Mouse (Mus musculus): ENCODE data around the gene Flad1. TPM values are rescaled to one million over a fixed set of nuclear protein-coding genes. Genes with fewer than 3 reads are reported as not detected.

Gene Flad1
- polyA plus RNA-seq, 1 experiment = 58.3 TPM

DNA sequence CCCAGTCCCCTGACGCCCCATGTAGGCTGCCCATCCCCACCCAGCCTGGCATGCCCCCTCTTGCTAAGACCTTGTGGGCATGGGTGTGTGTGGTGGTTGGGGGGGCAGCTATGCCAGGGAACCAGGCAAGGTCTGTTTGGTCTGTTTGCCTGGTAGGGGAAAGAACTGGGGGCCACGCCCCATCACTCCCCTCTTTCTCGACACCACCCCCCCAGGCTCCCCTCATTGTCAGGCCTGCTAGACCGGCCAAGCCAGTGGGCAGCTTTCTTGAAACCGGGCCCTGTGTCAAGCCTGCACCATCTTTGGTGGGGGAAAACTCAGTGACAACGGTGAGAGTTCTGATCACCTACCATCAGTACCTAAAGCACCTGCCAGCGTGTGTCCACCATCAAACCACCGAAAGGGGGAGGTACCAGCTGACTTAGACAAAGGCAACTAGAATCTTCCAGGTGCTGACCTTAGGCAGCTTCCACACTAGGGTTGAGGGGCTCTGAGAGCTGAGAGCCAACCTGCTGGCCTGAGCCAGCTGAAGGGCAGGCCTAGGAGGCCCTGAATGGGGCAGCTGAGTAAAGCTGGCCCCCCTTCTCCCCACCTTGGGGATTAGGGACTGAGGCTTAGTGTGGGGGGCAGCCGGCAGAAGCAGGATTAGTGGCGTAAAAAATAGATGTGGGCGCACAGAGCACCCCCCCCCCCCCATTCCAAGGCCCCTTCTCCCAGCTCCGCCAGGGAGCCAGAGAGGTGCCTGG is 27.2 kb downstream of the Flad1 start:
- no peak for TF ChIP-seq CTCF (IDR thresholded peaks at IDR 0.05; ENCODE audit: borderline replicate concordance, control insufficient read depth, extremely low read depth, insufficient read depth, low read length, poor library complexity)
- no peak for TF ChIP-seq POLR2A (IDR thresholded peaks at IDR 0.05; ENCODE audit: control insufficient read depth, extremely low read depth, insufficient read depth, low read length, poor library complexity)
- Histone ChIP-seq H3K4me1 (replicated peaks; ENCODE audit: control insufficient read depth, insufficient read depth, low read length) (peaks cover 57% of the 10 kb centered on the region), H3K27ac (ENCODE audit: control insufficient read depth, insufficient read depth, low read length) (no peak overlapping the region), H3K36me3 (ENCODE audit: control insufficient read depth, insufficient read depth, low read length) (no peaks in the 10 kb centered on the region), H3K27me3 (ENCODE audit: control insufficient read depth, insufficient read depth, low read length) (no peaks in the 10 kb centered on the region), H3K4me3 (ENCODE audit: control insufficient read depth, insufficient read depth, low read length) (0 out of 2 replicates have a peak overlapping the region, but pooled peaks have one; percentile 37)
- 85% methylated on average over 12 of the region's 12 CpGs for WGBS
- no peak for DNase-seq

DNA sequence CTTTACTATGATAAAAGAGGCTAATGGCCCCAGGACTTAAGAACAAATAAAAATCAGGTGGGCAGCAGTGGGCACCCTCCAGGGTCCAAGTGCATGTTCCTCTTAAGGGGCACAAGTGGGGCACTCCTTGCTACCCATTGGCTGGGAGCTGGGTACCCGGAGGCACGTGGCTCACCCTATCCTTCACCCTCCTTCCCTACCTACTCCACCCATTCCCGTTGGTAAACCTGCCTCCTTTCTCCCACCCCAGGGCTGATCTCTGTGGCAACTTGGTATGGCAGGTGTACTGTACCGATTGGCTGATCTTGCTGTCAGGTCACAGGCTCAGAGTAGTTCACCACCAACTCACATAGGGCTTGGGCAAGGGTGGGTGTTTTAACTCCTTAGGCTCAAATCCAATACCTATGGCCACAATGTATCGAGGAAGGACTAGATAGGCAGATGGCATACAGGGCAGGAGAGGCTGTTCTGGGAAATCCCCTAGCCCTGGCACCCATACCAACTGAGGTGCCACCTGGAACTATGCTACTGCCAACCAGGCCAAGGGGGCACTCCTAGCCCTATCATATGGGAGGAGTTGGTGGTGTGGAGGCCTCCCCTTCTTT is 27.9 kb downstream of the Flad1 start:
- H3K27ac ChIP-seq (ENCODE audit: control insufficient read depth, insufficient read depth, low read length) = no peak overlapping the region; the same call in 1 of the 2 replicates
- TF ChIP-seq CTCF (IDR thresholded peaks at IDR 0.05; ENCODE audit: borderline replicate concordance, control insufficient read depth, extremely low read depth, insufficient read depth, low read length, poor library complexity) (no peak), POLR2A (IDR thresholded peaks at IDR 0.05; ENCODE audit: control insufficient read depth, extremely low read depth, insufficient read depth, low read length, poor library complexity) (no peak)

DNA sequence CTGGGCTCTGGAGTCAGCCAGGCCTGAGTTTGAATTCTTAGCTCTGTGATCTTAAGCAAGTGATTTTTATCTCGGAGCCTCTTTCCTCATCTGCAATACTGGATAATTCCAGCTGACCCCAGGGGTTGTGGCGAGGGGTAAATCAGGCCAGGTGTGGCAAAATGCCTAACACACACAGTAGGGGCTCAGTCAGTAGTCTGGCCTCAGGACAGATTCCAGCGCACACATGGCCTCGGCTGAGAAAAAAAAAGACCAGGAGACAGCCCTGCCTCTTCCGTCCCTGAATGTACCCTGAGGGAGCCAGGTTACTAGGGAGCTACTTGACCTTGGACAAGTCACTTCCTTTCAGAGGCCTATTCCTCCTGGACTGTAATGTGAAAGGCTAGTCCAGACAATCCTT is 28.7 kb downstream of the Flad1 start:
- Histone ChIP-seq H3K27me3 (ENCODE audit: control insufficient read depth, insufficient read depth, low read length) (no peaks in the 10 kb centered on the region; the same call in 1 of the 2 replicates), H3K27ac (ENCODE audit: control insufficient read depth, insufficient read depth, low read length) (peak overlapping the region; percentile 60; the same call in 1 of the 2 replicates), H3K36me3 (ENCODE audit: control insufficient read depth, insufficient read depth, low read length) (no peaks in the 10 kb centered on the region), H3K4me1 (replicated peaks; ENCODE audit: control insufficient read depth, insufficient read depth, low read length) (peaks cover 58% of the 10 kb centered on the region), H3K4me3 (ENCODE audit: control insufficient read depth, insufficient read depth, low read length) (no peak overlapping the region)
- no peak for DNase-seq
- WGBS = 93% methylated on average over 5 of the region's 5 CpGs
- no peak for TF ChIP-seq POLR2A (IDR thresholded peaks at IDR 0.05; ENCODE audit: control insufficient read depth, extremely low read depth, insufficient read depth, low read length, poor library complexity)
- no peak for TF ChIP-seq CTCF (IDR thresholded peaks at IDR 0.05; ENCODE audit: borderline replicate concordance, control insufficient read depth, extremely low read depth, insufficient read depth, low read length, poor library complexity)

More for the DNA sequence above, 27.9 kb downstream of the Flad1 start:
- 87% methylated on average over 5 of the region's 5 CpGs for WGBS
- Histone ChIP-seq H3K36me3 (ENCODE audit: control insufficient read depth, insufficient read depth, low read length) (no peaks in the 10 kb centered on the region), H3K4me3 (ENCODE audit: control insufficient read depth, insufficient read depth, low read length) (no peak overlapping the region), H3K27me3 (ENCODE audit: control insufficient read depth, insufficient read depth, low read length) (no peaks in the 10 kb centered on the region; the same call in 1 of the 2 replicates), H3K4me1 (replicated peaks; ENCODE audit: control insufficient read depth, insufficient read depth, low read length) (peaks cover 59% of the 10 kb centered on the region)
- no peak for DNase-seq

DNA sequence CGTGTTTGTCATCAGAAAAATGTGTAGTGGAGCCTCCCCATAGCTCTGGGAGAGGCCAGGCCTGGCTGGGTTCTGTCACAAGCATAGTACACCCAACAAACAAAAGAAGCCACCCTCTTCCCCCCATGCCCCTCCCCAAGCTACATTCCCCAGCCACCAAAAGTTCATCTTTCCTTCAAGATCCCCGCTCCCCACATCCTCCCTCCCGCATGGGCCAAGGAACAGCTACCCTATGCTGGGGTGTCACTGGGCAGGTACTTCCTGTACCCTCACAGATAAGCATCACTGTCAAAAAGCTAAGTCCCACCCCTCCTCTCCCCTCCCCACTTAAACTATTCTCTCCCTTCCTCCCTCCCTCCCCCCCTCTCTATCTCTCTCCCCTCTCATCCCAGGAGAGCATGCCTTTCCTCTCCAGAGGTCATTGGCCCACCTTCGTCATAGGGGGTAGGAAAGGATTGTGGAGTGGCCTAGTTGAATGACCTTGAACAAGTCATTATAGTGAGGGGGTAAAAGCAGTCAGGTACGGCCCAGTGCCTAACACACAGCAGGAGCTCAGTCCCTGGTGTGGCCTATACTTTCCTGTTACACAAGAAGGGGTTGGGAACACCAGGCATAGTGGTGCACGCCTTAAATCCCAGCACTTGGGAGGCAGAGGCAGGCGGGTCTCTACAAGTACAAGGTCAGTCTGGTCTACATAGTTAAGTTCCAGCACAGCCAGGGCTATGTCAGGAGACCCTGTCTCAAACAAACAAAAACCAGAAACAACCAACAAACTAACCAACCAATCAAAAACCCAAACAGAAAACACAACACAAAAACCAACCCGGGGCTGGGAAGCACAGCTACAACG is 29.4 kb downstream of the Flad1 start:
- TF ChIP-seq POLR2A (IDR thresholded peaks at IDR 0.05; ENCODE audit: control insufficient read depth, extremely low read depth, insufficient read depth, low read length, poor library complexity) (no peak), CTCF (IDR thresholded peaks at IDR 0.05; ENCODE audit: borderline replicate concordance, control insufficient read depth, extremely low read depth, insufficient read depth, low read length, poor library complexity) (no peak)
- Histone ChIP-seq H3K36me3 (ENCODE audit: control insufficient read depth, insufficient read depth, low read length) (no peaks in the 10 kb centered on the region), H3K4me1 (replicated peaks; ENCODE audit: control insufficient read depth, insufficient read depth, low read length) (peaks cover 60% of the 10 kb centered on the region), H3K27ac (ENCODE audit: control insufficient read depth, insufficient read depth, low read length) (peak overlapping the region; percentile 60; the same call in 1 of the 2 replicates), H3K27me3 (ENCODE audit: control insufficient read depth, insufficient read depth, low read length) (no peaks in the 10 kb centered on the region; the same call in 1 of the 2 replicates), H3K4me3 (ENCODE audit: control insufficient read depth, insufficient read depth, low read length) (no peak overlapping the region)
- WGBS = 81% methylated on average over 9 of the region's 9 CpGs
- peak; percentile 28 for DNase-seq

DNA sequence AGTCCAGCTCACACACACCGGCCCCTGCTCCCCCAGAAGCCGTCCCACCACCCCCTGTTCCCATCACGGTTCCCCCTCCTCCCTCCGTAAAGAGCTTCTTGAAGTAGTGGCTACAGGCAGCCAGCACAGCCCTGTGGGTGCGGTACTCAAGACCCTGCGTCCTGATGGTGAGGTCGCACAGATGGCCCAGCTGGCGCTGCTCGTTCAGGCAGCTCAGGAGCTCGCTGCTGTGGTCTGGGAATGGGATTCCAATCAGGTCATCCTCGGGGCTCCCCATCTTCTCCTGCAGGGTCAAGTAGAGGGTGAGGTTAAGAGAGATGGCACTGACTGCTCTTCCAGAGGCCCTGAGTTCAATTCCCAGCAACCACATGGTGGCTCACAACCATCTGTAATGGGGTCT is 30.4 kb downstream of the Flad1 start:
- Histone ChIP-seq H3K27ac (ENCODE audit: control insufficient read depth, insufficient read depth, low read length) (no peak overlapping the region), H3K4me3 (ENCODE audit: control insufficient read depth, insufficient read depth, low read length) (no peak overlapping the region), H3K36me3 (ENCODE audit: control insufficient read depth, insufficient read depth, low read length) (no peaks in the 10 kb centered on the region), H3K27me3 (ENCODE audit: control insufficient read depth, insufficient read depth, low read length) (no peaks in the 10 kb centered on the region; the same call in 1 of the 2 replicates), H3K4me1 (replicated peaks; ENCODE audit: control insufficient read depth, insufficient read depth, low read length) (peaks cover 60% of the 10 kb centered on the region)
- no peak for DNase-seq
- TF ChIP-seq POLR2A (IDR thresholded peaks at IDR 0.05; ENCODE audit: control insufficient read depth, extremely low read depth, insufficient read depth, low read length, poor library complexity) = no peak
- TF ChIP-seq CTCF (IDR thresholded peaks at IDR 0.05; ENCODE audit: borderline replicate concordance, control insufficient read depth, extremely low read depth, insufficient read depth, low read length, poor library complexity) = no peak
- 93% methylated on average over 11 of the region's 11 CpGs for WGBS

DNA sequence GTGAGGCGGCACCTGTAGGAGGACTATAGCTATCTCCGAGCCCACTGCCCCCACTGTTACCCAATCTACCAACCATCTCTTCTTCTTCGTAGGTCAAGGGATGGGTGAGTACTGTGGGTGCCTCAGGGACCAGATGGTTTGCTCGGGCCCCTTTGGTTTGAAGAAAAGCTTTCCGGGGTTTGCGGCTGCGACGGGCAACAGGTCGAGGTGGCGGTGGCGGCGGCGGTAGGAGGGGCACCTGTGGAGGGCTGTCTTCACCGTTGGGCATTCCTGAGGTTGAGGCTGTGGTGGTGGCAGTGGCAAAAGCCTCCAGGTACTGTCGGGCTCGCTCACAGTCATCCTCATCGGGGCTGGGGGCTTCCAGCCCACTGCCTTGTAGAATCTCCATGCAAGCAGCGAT is 31.0 kb downstream of the Flad1 start:
- WGBS = 92% methylated on average over 18 of the region's 18 CpGs
- no peaks in the 10 kb centered on the region; the same call in 1 of the 2 replicates for H3K27me3 ChIP-seq (ENCODE audit: control insufficient read depth, insufficient read depth, low read length)
- no peak overlapping the region for H3K27ac ChIP-seq (ENCODE audit: control insufficient read depth, insufficient read depth, low read length)
- DNase-seq = no peak
- TF ChIP-seq CTCF (IDR thresholded peaks at IDR 0.05; ENCODE audit: borderline replicate concordance, control insufficient read depth, extremely low read depth, insufficient read depth, low read length, poor library complexity) (no peak), POLR2A (IDR thresholded peaks at IDR 0.05; ENCODE audit: control insufficient read depth, extremely low read depth, insufficient read depth, low read length, poor library complexity) (no peak)
- H3K4me3 ChIP-seq (ENCODE audit: control insufficient read depth, insufficient read depth, low read length) = no peak overlapping the region
- no peaks in the 10 kb centered on the region for H3K36me3 ChIP-seq (ENCODE audit: control insufficient read depth, insufficient read depth, low read length)
- H3K4me1 ChIP-seq (replicated peaks; ENCODE audit: control insufficient read depth, insufficient read depth, low read length) = peaks cover 55% of the 10 kb centered on the region
